Mouse (Mus musculus) erythroid progenitor cell, adult 5-6 weeks (primary cell): ENCODE data around the gene Ddx25. TPM values are rescaled to one million over a fixed set of nuclear protein-coding genes. Genes with fewer than 3 reads are reported as not detected.
A peak's percentile ranks its signal among the peaks of the same experiment; 100 is the strongest.

Source experiments
- ATAC-seq: replicated peaks from 2 replicates; pipeline ENCODE4 v1.8.0; 2016; ENCODE audit warnings: moderate number of reproducible peaks, mild to moderate bottlenecking, moderate TSS enrichment, inconsistent platforms; ENCODE audit not compliant: poor library complexity, low FRiP score, severe bottlenecking
- total RNA-seq, 2 experiments: library from RNA; stranded (forward) in 1 of 2; stranded (reverse) in 1 of 2; fragments of 150-400 nt in 1 of 2; fragments of 186-747, 209-891 nt in 1 of 2; gene quantifications; 2 replicates each; pipeline versions ENCODE4 v1.2.3 to v1.2.4; 2015 to 2017; ENCODE audit warnings: low replicate concordance in 2 of 2

The Ddx25 gene
- total RNA-seq, 2 experiments from 2014 or later, result 0.23 TPM; not detected in 1

DNA sequence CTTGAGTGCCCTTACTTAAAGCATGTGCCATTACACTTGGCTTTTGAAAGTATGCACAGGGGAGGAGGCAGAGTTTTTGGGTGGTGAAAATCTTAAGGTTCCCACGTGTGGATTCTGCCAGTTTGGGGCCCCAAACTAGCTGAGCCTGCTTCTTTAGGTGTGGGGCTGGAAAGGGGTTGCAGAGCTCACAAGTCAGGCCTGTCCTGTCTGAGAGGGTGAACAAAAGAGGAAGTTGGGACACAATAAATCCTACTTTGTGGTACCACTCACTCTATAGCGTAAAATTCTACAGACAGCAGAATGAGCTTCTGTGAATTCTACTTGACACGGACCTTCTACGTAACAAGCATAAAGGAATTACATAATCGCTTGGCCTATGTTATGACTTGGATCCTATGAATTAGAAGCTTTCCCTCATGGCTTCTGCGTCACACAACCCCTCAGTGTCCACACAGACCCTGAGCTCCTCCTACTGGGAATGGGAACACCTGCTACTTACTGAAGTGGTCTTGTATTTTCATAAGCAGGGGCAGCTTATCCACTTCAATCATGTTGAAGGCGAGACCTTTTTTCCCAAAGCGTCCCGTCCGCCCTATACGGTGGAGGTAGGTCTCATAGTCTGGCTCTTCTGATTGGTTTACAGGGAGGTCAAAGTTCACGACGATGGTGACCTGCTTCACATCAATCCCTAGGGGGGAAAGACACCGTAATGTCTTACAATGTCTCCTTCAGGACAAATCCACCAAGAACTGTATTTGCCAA, 15.0 kb downstream of the Ddx25 start:
- ATAC-seq, result no peak

DNA sequence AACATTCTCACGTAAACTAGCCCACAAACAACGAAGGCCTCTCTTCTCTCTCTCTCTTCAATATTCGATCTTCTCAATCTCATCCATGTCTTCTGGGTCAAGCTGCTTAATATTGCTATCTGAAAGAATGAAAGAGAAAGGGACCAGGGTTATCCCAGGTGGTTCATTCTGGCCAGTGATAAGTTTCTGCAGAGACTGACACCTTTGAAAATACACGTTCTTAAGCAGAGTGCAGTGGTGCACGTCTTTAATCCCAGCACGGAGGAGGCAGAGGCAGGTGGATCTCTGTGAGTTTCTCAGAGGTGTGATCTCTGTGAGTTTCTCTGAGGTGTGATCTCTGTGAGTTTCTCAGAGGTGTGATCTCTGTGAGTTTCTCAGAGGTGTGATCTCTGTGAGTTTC, 16.4 kb downstream of the Ddx25 start:
- ATAC-seq, result no peak

DNA sequence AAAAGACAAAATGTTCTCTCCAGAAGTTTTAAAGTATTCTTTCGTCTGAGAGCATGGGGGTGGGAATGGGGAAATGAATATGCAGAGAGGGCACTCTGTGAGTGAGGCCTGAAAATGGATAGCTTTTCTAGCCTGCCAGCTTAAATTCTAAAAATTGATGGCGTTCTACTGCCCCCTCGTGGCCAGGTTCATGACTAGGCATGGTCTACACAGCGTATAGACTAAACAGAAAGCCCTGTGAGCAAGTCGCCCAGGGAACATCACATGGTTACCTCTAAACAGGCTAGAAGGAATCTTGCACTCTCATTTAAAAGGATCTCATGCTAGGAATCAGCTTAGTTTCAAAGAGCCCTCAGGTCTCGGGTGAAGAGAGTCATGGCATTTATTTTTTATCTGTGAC, 16.8 kb downstream of the Ddx25 start:
- ATAC-seq, result peak; percentile 59; the same call in 1 of the 2 replicates

DNA sequence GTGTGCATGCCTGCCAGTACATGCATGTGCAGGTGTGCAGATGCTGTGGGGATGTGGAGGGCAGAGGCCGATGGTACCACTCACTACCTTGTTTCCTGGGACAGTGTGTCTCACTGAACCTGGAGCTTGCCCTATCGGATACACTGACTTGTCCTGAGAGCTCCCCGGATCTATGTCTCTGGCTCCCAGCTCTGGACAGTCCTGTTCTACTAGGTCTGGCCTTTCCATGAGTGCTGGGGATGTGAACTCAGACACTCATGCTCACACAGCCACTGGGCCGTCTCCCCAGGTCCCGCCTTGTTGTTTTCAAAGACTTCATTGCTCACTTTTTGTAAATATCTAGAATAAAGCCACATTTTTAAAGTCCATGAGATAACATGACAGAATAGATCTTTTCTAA, 17.3 kb downstream of the Ddx25 start:
- ATAC-seq, result no peak

DNA sequence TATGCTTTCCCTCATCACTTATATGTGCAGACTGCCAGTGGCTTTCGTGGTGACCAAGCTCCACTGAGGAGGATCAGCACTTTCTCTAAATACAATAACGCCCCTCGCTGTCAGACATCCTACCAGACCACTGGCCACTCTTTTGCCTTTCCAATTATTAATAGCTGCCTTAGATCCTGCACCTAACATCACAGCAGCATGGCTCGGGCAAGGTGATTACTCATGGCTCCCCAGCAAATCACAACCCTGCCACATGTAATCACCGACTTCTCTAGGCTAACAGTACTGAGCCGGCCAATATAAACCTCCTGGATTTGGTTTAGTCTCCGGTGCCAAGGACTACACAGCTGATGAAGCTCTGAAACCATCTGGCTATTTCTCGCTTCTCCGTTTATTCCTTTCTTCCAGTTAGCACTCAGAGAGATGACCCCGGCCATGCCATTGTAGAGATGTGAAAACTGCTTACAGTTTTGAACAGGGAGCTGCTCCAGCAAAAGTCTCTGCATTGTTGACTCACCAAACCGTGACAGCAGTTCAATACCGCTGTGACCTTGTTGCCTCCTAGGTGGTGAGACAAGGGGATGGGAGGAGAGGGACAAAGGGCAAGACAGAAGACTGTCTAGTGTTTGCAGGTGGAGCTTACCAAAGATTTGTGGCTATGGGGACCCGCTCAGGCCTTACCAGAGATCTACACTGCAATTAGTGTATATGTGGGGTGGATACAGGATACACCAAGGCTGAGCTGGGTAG, 19.2 kb downstream of the Ddx25 start:
- ATAC-seq, result no peak

DNA sequence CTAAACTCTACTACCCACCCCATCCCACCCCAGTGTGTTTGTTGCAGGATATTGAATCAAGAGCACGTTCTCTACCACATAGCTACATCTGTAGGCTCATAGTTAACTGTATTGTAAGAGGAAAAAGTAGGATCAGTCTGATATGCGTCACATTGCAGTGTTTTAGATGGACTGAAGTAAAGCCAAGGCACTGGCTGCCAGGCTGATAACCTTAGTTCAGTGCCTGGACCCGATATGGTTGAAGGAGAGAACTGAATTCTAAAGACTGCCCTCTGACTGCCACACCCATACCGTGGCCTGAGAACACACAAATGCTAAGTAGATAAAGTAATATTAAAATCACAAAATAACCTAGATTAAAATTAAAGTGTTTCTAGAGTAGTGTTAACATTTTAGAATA, 22.5 kb downstream of the Ddx25 start:
- ATAC-seq, result no peak

DNA sequence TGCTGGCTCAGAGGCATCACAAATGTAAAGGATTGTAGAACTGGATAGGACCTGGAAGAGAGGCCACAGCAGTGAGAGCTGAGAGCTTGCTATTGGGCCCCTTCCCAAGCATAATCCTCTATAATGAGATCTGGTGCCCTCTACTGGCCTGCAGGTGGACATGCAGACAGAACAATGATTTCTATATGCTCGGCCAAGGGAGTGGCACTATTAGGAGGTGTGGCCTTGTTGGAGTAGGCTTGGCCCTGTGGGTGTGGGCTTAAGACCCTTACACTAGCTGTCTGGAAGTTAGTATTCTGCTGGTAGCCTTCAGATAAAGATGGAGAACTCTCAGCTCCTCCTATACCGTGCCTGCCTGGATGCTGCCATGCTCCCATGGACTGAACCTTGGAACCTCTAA, 23.2 kb downstream of the Ddx25 start:
- ATAC-seq, result 0 out of 2 replicates have a peak, but pooled peaks have one; percentile 57

DNA sequence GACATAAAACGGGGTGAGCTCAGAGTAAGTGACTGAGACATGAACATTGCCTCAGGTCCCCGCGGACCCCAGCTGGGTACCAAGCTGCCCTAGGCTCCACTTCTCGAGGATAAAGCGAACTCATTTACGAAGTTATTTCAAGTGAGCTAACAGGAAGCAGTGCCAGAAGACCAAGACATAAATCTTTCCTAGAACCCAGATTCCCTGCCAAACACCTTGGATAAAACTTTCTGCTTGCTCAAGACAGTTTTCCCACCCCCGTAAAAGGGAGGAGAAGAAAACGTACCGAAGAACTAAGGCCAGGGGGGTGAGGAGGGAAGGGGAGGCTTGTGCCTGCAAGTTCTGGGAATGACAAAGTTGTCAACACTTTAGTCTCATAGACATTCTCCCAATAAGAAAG, 25.1 kb downstream of the Ddx25 start:
- ATAC-seq, result no peak

DNA sequence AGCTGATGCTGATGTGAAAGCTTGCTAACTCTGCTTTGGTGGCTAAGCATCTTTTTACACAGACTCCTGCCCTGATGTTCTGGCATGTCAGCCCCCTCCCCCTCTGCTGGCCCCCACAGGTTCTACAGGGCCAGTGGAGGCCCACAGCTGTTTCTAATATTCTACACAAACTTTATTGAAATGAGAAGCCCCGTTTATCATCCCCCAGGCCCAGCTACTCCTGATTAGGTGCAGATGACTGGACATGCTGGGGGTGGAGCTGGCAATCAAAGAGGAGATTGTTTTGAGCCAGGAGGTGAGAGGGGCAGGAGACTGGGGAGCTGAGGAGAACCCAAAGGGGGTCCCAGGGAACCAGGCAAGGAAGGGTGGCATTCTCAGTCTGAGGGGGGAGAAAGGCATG, 28.5 kb downstream of the Ddx25 start:
- ATAC-seq, result no peak

DNA sequence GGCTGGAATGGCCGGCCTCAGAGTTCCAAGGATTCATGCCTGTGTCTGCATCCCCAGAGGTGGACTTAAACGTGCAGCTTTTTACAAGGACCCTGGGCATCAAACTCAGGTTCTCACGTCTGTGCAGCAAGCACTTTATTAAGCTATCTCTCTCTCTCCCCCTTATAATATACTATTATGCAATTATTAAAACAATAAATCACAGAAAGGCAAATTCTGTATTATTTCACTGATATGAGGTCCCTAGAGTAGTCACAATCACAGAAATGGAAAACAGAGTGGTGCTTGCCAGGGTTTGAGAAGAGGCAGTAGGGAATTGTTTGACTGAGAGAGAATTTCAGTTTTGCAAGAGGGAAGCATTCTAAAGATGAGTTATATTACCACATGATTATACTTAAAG, 29.2 kb downstream of the Ddx25 start:
- ATAC-seq, result no peak

DNA sequence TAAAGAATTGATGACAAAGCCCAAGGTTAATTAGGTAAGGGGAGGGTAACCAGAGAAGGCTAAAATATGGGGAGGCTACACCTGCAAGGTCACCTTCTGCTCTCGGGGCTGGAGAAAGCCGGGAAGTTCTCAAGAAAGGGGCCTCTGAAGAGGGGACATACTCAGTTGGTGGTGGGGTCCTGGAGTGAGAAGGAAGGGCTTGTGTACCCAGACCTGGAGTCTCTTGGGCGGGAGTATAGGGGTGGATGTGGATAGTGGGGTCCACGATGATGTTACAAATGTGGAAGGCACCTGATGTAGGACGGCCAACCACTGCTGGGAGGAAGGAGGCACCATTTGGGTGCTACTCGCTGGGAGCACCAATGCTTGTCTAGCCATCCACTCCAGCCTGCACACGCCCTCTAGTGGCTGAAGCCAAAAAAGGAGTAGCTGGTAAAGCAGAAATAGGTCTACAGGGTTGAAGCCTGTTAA, 34.4 kb downstream of the Ddx25 start:
- ATAC-seq, result no peak

DNA sequence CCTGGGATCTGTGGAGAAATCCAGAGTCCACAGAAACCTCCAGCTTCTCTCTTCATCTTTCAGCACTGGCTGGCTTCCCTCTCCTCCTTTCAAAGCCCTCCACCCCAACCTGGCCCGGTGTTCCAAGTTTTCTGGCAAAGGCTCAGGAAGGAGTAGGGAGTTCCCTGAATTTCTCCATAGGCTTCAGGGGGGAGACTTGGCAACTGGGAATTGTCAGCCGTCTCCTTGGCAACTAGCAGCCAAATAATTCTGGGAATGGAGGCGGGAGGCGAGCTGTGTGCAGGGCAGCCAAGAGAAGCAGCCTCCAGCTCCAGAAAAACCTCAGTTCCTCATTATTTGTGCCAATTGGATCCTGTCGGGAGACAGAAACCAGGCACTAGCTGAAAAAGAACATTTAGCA, 34.8 kb downstream of the Ddx25 start:
- no peak for ATAC-seq

DNA sequence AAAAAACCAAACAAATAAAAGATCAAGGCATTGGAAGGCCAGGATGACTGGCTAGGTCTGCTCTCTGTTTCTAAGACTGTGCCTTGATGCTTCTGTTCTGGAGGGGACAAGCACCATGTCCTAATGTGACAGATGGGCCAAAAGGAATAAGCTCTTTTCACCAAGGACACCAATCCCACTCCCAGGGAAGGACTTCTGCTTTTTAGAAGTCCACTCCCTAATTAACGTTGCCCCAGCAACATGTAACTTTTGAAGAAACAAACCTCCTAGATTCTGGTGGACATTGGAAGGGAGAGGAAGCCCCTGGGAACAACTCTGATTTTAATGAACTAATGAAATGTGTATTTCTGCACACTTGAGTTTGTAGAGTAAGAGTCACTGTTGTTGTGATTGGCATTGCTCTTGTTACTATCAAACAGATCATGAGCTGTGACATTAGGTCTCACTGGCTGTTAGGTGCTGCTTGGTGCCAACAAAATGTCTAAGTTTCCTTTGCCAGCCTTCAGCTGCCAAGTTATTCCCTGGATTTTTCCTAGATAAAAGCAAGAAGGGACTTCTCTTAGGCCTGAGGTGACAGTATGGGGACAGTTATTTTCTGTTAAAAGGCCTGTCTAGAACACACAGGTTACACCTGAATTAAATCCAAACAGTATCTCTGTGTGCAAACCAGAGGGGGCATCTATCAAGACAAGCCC, 35.4 kb downstream of the Ddx25 start:
- no peak for ATAC-seq

DNA sequence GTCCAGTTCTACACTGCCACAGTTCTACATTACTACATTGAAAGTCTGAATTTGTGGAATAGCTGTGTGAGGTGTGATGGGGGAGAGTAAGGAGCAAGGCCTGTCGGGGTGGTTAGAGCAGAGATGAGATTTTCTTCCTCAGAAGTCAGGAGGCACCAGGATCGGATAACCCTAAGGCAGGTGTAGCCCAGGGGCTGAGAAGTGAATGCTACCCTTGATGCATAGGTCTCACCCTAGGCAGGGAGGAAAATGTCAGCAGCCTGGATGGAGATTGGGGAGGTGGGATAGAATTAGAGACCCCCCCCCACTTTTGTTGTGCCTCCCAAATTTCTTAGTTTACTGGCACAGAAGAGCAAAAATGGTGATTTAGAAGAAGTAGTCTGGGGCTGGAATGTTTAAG, 36.1 kb downstream of the Ddx25 start:
- no peak for ATAC-seq

DNA sequence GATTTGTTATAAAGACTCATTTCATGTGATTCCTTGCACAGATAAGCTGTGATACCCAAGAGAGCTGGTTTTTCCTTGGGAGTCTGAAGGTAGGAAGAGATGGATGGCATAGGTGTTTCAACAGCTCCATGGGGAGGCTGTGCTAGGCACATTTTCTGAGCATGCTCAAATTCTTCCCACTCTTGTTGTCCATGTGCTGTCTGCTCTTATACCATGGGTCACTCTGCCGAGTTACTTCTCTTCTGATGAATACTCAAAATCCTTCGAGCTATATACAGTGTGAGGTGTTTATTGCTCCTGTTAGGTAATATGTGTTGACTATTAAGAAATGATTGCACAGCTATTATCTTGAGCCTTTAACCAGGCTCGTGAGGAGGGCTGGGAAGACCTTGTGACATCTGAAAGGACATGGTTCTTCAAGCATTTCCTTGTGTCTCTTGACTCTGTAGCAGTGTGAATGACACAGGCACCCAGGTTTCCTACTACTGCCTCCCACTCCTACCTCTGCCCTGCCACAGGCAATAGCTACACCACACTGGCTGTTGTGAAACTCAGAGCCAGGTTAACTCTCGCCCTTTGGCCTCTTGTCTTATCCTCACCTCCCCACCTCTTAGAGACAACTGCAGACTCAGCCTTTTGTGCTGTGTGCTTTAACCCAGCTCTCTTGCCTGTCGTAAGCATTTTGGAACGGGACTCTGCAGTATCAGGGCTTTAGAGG, 37.5 kb downstream of the Ddx25 start:
- ATAC-seq, result no peak

DNA sequence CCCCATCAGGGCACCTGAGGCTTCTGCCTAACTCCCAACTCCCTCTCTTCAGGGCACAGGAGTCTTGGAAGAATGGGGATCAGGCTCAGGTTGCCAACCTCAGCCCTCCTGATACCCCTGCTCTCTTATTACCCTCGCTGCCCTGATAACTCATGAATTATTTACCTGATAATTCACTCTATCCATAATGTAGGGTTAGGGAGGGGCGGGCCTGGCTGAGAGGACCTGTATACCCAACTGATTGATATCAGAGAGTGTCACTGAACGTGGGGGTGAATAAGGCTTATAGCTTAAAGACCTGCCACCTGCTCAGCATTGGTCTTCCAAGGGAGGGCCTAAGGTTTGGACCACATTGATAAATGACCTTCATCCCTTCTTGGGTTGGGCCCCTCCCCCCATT, 40.2 kb downstream of the Ddx25 start, which contains the start of gene Gm1113:
TSS of gene Gm1113 (minus strand) at position 101 of the 400 bp plus-strand sequence.
- no peak for ATAC-seq

DNA sequence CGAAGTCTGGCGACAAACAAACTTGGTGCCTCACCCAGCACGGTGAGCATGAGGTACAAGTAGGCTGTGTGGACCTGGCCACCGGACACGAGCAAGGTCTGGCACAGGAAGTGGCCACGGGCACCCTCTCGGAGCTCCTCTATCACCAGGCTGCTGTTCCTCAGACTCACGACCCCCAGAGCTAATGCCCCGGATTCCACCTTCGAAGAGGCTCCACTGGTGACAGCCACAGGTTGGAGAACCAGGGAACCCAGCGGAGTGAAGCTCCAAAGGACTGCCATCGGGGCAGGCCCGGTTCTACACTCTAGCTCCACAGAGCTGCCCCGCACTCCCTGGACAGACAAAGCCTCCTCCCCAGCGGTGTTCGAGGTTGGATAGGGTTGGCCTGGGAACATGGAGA, 41.6 kb downstream of the Ddx25 start:
- ATAC-seq, result no peak

DNA sequence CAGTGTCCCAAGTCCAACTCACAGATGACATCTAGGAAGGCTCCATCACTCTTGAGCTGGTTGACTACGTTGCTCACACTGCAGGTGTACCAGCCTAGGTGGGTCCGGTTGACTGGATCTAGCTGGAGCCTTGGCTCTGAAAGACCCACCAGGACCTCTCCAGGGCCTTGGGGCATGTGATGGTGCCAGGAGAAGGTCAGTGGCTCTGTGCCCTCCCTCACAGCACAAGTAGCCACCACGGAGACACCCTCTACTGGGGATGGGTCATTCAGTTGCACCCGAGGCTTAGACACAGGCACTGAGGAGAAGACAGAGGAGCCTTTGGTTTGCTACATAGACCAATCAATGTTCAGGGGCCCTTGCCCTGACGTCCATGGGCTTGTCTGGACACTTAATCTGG, 42.1 kb downstream of the Ddx25 start:
- no peak for ATAC-seq

DNA sequence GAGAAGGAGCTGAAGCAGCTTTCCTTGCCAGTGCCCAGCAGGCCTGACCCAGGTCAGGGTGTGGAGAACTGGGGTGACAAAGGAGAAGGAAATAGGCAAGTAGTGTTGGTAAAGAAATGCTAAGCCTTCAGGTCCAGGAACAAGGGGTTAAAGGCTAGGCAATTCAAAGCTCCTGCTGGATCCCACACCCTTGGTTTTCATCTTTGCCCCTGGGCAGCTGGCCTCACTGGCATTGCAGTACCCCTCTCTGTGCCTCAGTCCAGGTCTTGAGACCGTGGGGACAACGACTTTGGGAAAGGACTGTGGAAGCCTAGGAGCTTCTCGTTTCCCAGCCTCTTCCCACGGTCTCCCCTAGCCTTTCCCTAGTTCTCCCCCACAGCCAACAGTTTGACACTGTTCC, 44.4 kb downstream of the Ddx25 start:
- ATAC-seq, result no peak

DNA sequence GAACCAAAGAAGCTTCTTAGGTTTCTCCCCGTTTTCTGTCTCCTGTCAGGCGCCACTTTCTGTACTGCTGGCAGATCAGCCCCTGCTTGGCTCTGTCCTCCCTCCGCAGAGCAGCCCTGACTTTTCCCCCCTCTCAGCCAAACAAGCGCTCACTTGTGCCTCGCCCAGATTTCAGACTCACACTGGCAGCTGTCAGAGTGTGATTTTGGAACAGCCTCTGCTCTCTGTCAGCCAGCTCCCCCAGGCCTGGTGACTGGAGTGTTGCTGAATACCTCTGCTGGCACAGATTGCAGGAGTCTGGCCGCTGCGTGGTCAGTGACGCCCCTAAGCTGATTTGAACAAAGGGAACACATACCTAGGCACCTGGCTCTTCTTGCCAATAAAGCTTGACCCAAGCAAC, 50.1 kb downstream of the Ddx25 start:
- ATAC-seq, result no peak
